Mouse (Mus musculus) heart, adult 8-10 months (tissue): ENCODE data around the gene Zfp689. TPM values are rescaled to one million over a fixed set of nuclear protein-coding genes. Genes with fewer than 3 reads are reported as not detected.
A peak's percentile ranks its signal among the peaks of the same experiment; 100 is the strongest.
"Not testable (repeated sequence)": the region's sequence is repeated elsewhere in the genome, so short reads cannot be mapped to it uniquely, and the experiment has no call there.

Source experiments
- DNase-seq: peaks from one replicate; pipeline ENCODE4 v3.0.0; 2022; ENCODE audit warnings: low spot score
- total RNA-seq, 4 experiments: library from RNA; stranded (reverse); gene quantifications; 2 replicates each; pipeline ENCODE4 v1.2.4; 2022

Zfp689 gene
- total RNA-seq, 4 experiments from 2014 or later: 1.2 to 2.1 (median 1.4) TPM

DNA sequence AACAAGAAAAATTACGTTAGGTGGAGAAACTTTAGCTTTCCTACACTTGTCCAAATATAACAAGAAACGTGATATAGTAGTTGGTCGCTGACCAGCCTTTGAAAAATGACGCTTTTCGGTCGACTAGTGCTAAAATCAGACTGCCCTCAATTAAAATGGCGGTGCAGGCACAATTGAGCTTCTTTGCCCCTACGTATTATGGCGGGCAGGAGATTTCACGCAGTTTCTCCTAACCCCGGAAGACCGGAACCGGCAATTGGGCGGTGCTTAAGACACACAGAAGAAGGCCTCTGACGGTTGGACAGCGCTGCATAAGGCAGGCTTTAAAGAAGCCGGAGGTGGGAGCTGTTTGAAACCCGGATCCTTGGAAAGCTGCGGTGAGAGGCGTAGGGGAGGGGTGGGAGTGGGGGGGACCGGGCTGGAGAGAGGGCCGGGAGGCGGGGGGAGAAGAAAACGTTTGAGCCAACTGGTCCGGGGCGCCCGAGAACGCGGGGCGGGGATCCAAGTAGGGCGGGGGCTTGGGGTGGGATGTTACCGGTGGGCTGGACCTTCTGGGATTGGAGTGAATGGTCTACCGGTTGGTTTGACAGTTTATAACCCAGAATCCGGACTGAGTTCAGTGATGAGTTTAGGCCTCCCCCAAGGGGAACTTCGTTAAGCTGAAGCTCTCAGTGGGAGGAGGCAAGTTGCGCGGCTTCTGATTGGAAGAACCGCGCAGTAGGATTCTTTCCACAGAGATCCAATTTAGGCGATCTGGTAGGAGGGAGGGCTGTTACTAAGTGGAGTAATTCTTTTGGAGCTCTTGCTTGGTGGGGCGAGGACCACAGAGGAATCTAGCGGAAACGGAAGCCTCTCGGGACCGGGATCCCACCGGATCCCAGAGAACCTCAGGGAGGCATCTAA lies 22.0 kb upstream of the Zfp689 start:
- peak; percentile 96 for DNase-seq

GRCm38 (mm10) chr7:127470011-127470715 lies 21.2 kb upstream of the Zfp689 start:
- DNase-seq: peak; percentile 23

DNA sequence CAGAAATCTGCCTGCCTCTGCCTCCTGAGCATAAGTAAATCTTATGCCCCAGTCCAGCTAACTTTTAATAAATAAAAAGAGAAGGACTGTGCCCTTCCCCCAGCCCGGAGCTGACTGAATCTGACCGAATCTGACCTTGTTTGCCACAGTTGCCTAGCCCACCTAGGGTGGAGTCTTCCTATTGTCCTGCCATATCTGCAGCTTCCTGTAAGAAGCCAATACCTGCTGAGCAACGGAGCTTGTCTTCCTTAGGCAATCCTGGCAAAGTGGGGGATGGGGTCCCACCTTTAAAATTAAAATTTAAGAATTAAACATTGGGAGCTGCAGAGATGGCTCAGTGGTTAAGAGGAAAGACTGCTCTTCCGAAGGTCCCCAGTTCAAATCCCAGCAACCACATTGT lies 17.6 kb upstream of the Zfp689 start:
- DNase-seq: no peak

GRCm38 (mm10) chr7:127465670-127466069 lies 16.7 kb upstream of the Zfp689 start:
- not testable (repeated sequence) for DNase-seq

DNA sequence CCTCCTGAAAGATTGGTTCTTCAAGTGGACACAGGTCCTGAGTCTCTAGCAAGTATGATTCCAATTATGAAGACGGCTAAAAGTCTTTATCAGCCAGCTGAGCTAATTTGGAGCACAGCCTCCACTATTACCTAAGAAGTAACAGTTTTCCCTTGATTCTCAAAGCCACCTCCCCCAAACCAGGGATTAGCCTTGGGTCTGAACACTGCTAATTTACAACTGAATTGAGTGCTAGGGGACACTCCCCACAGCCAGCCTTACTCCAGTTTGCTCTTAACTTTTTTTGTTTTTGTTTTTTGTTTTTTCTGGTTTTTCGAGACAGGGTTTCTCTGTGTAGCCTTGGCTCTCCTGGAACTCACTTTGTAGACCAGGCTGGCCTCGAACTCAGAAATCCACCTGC lies 16.2 kb upstream of the Zfp689 start:
- DNase-seq: no peak

DNA sequence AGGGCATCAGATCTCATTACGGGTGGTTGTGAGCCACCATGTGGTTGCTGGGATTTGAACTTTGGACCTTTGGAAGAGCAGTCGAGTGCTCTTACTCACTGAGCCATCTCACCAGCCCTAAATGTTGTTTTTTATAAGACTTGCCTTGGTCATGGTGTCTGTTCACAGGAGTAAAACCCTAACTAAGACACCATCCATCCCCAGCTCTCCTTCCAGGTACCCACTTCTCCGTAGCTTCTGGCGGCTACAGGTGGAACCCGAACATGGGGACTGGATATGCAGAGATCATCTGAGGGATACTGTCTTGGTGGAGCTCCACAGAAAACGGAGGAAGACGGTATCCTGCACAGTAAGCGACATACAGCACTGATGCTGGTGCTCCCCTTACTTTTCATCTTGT lies 10.4 kb upstream of the Zfp689 start, which contains the start of gene Prr14:
Gene Prr14, plus strand, starts transcription at position 301 of the 400 bp plus-strand sequence.
- not testable (repeated sequence) for DNase-seq

- not testable (repeated sequence) for DNase-seq
These were observed 9.6 kb upstream of the Zfp689 start for GRCm38 (mm10) chr7:127458371-127459122.

GRCm38 (mm10) chr7:127454905-127455304 lies 5.9 kb upstream of the Zfp689 start:
- no peak for DNase-seq

DNA sequence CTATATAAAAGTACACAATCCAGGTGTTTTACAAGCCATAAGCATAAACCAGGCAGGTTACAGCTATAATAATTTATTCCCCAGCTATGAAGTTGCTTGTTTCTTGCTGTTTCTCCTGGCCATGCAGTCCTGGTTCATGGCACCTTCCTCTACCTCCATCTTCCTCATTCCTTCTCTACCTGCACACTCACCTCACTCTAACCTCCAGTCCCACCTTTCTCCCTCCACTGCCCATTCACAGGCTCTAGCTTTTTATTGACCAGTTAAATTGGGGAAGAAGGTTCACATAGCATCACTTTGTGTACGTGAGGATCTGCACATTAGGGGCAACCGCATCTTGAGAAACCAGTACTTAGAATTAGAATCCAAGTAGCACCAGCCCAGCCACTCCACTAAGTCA lies 4.1 kb upstream of the Zfp689 start:
- DNase-seq: no peak

DNA sequence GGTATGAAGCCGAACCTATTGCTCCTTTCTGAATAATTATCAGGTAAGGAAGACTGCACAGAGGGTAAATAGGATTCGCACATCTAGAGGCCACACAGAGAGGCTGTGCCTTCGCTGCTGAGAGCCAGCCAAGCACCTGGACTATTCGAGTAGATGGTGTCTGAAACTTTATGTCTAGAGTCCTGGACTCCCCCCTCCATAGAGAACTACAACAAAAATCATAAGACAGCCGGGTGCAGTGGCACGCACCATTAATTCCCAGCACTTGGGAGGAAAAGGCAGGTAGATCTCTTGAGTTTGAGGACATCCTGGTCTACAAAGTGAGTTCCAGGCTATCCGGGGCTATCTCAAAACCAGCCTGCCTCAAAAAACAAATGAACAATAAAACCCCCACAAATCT lies 1.0 kb upstream of the Zfp689 start:
- DNase-seq: no peak

DNA sequence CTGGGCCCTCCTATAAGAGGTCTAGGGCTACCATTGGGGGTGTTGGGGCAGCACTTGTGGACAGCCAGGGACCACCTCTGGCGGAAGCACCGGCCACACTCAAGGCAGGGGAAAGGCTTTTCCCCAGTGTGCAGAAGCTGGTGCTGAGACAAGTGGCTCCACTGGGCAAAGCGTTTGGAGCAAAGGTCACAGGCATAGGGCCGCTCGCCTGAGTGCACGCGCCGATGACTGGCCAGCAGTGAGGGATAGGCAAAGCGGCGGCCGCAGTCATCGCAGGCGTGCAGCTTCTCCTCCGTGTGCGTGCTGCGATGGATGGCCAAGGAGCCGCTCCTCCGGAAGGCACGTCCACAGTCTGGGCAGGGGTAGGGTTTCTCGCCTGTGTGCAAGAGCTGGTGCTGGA lies 5.0 kb downstream of the Zfp689 start:
- DNase-seq: no peak

DNA sequence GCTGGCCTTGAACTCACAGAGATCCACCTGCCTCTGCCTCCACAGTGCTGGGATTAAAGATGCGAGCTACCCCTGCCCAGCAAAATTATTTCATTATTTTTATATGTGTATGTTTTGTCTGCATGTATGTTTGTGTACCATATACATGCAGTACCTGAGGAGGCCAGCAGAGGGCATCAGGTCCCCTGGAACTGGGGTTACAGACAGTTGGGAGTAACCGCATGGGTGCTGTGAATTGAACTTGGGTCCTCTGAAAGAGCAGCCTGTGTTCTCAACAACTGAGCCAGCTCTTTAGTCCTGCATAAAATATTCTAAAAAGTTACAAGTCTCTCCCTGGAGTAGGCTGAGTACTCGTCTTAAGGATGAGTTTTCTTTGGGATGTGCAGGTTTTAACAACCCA lies 11.2 kb downstream of the Zfp689 start:
- no peak for DNase-seq

DNA sequence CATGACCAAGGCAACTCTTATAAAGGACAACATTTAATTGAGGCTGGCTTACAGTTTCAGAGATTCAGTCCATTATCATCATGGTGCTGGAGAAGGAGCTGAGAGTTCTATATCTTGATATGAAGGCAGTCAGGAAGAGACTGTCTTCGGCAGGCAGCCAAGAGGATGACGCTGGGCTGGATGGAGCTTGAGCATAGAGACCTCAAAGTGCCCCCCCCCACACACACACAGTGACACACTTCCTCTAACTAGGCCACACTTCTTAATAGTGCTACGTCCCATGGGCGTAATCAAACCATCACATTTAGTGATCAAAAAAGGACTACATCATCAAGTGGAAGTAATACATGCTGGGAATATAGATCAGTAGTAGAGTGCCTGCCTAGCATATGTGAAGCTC lies 13.8 kb downstream of the Zfp689 start:
- DNase-seq: no peak

GRCm38 (mm10) chr7:127426354-127426753 lies 22.6 kb downstream of the Zfp689 start:
- DNase-seq: peak; percentile 62

DNA sequence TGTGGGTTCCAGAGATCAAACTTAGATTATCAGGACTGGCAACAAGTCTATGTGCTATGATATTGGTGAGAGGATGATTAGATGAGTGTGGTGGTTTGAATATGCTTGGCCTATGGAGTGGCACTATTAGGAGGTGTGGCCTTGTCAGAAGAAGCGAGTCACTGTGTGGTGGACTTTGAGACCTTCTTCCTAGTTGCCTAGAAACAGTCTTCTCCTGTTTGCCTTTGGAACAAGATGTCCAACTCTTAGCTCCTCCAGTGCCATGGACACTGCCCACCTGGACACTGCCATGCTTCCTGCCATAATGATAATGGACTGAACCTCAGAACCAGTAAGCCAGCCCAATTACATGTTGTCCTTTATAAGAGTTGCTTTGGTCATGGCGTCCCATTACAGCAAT lies 23.0 kb downstream of the Zfp689 start:
- no peak for DNase-seq

GRCm38 (mm10) chr7:127425291-127425690 lies 23.7 kb downstream of the Zfp689 start:
- no peak for DNase-seq

DNA sequence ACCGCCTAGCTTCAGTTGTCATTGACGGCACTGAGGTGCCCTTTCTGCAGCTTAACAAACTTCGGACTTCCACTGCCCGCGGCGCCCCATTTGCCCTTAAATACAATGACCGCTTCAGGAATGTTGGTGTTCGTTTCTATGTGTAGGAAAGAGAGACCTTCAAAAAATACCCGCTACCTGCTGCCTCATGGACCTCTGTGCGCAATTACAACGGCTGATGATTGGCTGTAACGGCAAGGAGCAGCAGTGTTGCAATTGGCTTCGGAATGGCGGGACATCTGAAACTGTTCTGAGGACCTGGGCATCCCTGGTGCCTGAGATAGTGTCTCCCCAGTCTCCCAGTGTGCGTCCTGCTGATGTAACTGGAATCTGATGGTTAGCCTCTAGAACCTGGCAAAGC lies 26.7 kb downstream of the Zfp689 start:
- DNase-seq: no peak

DNA sequence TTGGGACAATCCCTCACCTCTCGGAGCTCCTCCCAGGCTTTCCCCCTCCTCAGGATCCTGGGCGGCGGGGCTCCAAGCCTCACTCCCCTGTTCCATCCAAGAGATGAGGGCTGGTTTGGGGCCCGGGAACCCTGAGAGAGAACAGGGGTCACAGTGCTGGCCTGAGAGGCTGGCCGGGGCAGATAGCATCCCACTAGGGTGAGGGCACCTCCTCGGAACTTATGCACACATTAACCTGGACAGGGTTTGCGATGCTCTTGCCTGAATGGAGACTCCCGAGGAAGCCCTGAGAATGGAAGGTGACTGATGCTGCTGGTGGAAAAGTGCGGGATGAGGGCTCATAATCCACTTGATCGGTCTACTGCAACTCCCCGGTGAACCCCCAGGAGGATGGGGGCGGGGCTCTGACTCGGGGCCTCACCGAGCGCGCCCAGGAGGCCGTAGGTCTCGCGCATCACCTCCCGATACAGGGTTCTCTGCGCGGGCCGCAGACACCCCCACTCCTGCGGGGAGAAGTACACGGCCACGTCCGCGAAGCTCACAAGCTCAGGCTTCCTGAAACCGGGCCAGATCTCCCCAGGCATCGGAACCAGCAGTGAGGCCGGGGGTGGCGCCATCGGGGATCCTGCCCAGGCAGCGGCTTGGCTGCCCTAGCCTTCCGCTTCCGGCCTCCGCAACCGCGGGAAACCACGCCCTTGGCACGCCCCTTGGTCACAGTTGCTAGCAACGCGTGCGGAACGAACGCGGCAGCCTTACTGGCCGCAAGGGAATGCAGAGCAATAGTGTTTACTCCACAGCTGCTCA lies 27.4 kb downstream of the Zfp689 start, which contains the start of gene Zfp688:
Gene Zfp688, minus strand, starts transcription at position 681 of the 804 bp plus-strand sequence.
- DNase-seq: peak; percentile 96

DNA sequence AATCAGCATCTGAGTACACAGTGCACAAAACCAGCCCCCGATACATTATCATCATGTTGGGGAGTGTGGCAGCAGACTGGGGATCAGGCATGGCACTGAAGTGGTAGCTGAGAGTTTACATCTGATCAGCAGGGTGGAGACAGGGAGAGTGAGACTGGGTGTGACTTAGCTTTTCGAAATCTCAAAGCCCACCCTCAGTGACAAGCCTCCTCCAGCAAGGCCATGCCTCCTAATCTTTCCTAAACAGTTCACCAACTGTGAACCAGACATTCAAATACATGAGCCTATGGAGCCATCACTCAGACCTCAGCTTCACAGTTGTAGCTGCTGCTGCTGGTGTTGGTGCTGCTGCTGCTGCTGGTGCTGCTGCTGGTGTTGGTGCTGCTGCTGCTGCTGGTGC lies 37.5 kb downstream of the Zfp689 start:
- no peak for DNase-seq

DNA sequence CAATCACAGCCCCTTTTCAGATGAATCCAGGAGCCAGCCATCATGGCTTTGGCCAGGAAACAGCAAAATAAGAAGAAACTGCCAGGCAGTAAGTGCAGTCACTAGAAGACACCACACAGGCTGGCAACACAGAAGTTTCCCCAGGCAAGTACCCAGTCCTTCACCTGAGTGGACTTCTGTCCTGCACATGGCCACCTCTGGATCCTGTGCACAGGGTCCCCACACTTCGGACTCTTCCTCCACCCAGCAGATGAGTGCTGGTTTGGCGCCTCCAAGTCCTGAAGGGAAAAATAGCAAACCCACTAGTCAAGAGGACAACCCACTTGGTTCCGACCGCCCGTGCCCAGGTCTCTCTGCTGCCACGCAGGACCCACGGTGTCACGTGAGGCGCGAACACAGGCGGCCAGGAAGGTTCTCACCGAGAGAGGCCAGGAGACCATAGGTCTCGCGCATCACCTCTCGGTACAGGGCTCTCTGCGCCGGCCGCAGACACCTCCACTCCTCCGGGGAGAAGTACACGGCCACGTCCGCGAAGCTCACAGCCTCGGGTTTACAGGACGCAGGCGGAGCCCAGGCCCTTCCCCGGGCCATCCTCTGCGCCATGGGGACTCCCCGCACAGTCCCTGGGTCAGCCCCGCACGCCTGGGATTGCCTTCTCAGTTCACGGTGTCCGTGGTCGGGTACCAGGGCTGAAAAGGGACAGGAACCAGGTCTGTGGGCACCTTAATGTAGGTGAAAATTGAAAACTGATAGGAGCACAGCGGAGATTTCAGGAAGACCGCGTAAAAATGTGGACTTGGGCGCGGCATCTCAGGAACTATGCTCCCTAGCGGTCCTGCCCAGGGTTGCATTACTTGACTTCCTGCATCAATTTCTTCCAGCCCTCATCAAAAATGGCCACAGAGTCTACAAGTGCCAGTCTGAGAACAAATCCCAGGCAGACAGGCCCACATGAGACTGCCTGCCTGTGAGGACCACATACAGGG lies 42.7 kb downstream of the Zfp689 start, which contains the start of gene Zfp764:
Gene Zfp764, minus strand, starts transcription at position 821 of the 986 bp plus-strand sequence.
- peak; percentile 93 for DNase-seq
